In the genomic region with DNA sequence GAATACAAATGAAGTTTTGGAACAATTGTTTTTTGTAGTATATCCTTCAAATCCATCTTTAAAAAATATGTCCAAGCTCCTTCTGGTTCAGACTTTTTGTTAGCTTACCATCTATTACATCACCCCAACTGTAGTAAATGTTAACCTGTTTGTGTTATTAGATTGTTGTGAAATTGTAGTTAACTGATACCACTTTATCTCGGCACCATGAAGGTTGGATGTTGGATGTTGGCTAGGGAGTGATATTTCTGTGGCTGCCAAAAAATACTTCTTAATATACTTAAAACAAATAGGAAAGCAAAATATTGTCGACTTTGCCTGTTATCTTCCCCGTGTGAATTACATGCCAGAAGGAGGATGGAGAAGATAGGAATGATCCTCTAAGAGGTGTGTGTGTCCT, we compare ENCODE assay signal across 20 mouse cellular contexts.
DNase-seq lines count a peak whose midpoint lies in the region; ATAC-seq and TF ChIP-seq lines count a peak whose summit lies in the region.
"Had no signal": no experiment of that assay in that cellular context is flagged by ENCODE, and none has a peak within 500 bp of the region (broad histone marks: within the 10 kb centered on the region; RNA-seq: fewer than 3 reads in every experiment).

No protein-coding gene starts in this region.

- H3K9ac ChIP-seq in forebrain, embryonic 13.5 days = no peak overlapping the region
- H3K9ac ChIP-seq in forebrain, embryonic 11.5 days (ENCODE audit: low read length) = no peak overlapping the region
- no peak overlapping the region for H3K9ac ChIP-seq in hindbrain, embryonic 14.5 days
- H3K9ac ChIP-seq in hindbrain, embryonic 11.5 days (ENCODE audit: low read depth, low read length) = no peak overlapping the region
- no peak overlapping the region for H3K9ac ChIP-seq in midbrain, embryonic 13.5 days (replicated peaks)
- H3K9ac ChIP-seq in midbrain, embryonic 15.5 days = no peak overlapping the region
- H3K9ac ChIP-seq in forebrain, postnatal 0 days = no peak overlapping the region
- H3K9ac ChIP-seq: embryonic facial prominence, embryonic 12.5 days; heart, embryonic 13.5 days had no signal

- TF ChIP-seq CTCF in forebrain, postnatal 0 days (IDR thresholded peaks at IDR 0.05; ENCODE audit: low read depth) = no peak
- no peak for TF ChIP-seq CTCF in left cerebral cortex, adult 2 months (IDR thresholded peaks at IDR 0.05)

- no peaks in the 10 kb centered on the region for H3K36me3 ChIP-seq in forebrain, embryonic 13.5 days (ENCODE audit: poor library complexity, severe bottlenecking)
- no peaks in the 10 kb centered on the region for H3K36me3 ChIP-seq in forebrain, embryonic 11.5 days (ENCODE audit: control insufficient read depth, insufficient read depth, low read length)
- no peaks in the 10 kb centered on the region for H3K36me3 ChIP-seq in hindbrain, embryonic 14.5 days (replicated peaks; ENCODE audit: control insufficient read depth, insufficient read depth)
- no peaks in the 10 kb centered on the region for H3K36me3 ChIP-seq in hindbrain, embryonic 11.5 days (ENCODE audit: control insufficient read depth, insufficient read depth, low read length)
- H3K36me3 ChIP-seq in midbrain, embryonic 13.5 days = no peaks in the 10 kb centered on the region
- no peaks in the 10 kb centered on the region for H3K36me3 ChIP-seq in midbrain, embryonic 15.5 days (replicated peaks)
- no peaks in the 10 kb centered on the region for H3K36me3 ChIP-seq in forebrain, postnatal 0 days (ENCODE audit: insufficient read depth)
- H3K36me3 ChIP-seq: G1E had no signal

- H3K4me2 ChIP-seq in forebrain, embryonic 13.5 days = no peak overlapping the region
- H3K4me2 ChIP-seq in forebrain, embryonic 11.5 days (ENCODE audit: low read depth, low read length, severe bottlenecking) = no peak overlapping the region
- no peak overlapping the region for H3K4me2 ChIP-seq in hindbrain, embryonic 14.5 days (replicated peaks)
- no peak overlapping the region for H3K4me2 ChIP-seq in hindbrain, embryonic 11.5 days (replicated peaks; ENCODE audit: low read depth, low read length)
- no peak overlapping the region for H3K4me2 ChIP-seq in midbrain, embryonic 13.5 days (replicated peaks)
- no peak overlapping the region for H3K4me2 ChIP-seq in midbrain, embryonic 15.5 days
- H3K4me2 ChIP-seq in forebrain, postnatal 0 days (ENCODE audit: low read depth) = no peak overlapping the region
- H3K4me2 ChIP-seq: embryonic facial prominence, embryonic 12.5 days; heart, embryonic 13.5 days had no signal

- H3K27ac ChIP-seq in forebrain, embryonic 13.5 days = 0 out of 2 replicates have a peak overlapping the region, but pooled peaks have one; percentile 37
- H3K27ac ChIP-seq in forebrain, embryonic 11.5 days (ENCODE audit: low read depth, low read length) = no peak overlapping the region
- peak overlapping the region; percentile 77 for H3K27ac ChIP-seq in hindbrain, embryonic 14.5 days
- H3K27ac ChIP-seq in hindbrain, embryonic 11.5 days (ENCODE audit: low read depth, low read length) = no peak overlapping the region
- 0 out of 2 replicates have a peak overlapping the region, but pooled peaks have one; percentile 36 for H3K27ac ChIP-seq in midbrain, embryonic 13.5 days
- H3K27ac ChIP-seq in midbrain, embryonic 15.5 days = no peak overlapping the region
- peak overlapping the region; percentile 74 for H3K27ac ChIP-seq in forebrain, postnatal 0 days (ENCODE audit: low read depth, low read length)
- no peak overlapping the region; the same call in 1 of the 2 replicates for H3K27ac ChIP-seq in left cerebral cortex, adult 2 months
- H3K27ac ChIP-seq: embryonic facial prominence, embryonic 12.5 days; heart, embryonic 13.5 days had no signal

- H3K27me3 ChIP-seq in forebrain, embryonic 13.5 days = no peaks in the 10 kb centered on the region
- H3K27me3 ChIP-seq in forebrain, embryonic 11.5 days (ENCODE audit: control insufficient read depth, insufficient read depth, low read length) = no peaks in the 10 kb centered on the region
- no peaks in the 10 kb centered on the region for H3K27me3 ChIP-seq in hindbrain, embryonic 14.5 days (ENCODE audit: control insufficient read depth, insufficient read depth, low read length)
- no peaks in the 10 kb centered on the region for H3K27me3 ChIP-seq in hindbrain, embryonic 11.5 days (ENCODE audit: control insufficient read depth, insufficient read depth, low read length)
- H3K27me3 ChIP-seq in midbrain, embryonic 13.5 days = no peaks in the 10 kb centered on the region
- H3K27me3 ChIP-seq in midbrain, embryonic 15.5 days (replicated peaks) = no peaks in the 10 kb centered on the region
- H3K27me3 ChIP-seq in forebrain, postnatal 0 days (ENCODE audit: insufficient read depth, low read length) = no peaks in the 10 kb centered on the region
- H3K27me3 ChIP-seq: embryonic facial prominence, embryonic 12.5 days; heart, embryonic 13.5 days had no signal

- no peak for DNase-seq in forebrain, embryonic 11.5 days (ENCODE audit: low spot score)
- no peak for DNase-seq in hindbrain, embryonic 14.5 days (ENCODE audit: low spot score)
- DNase-seq in hindbrain, embryonic 11.5 days (ENCODE audit: low spot score) = no peak
- no peak for DNase-seq in forebrain, postnatal 0 days
- no peak for DNase-seq in left cerebral cortex, adult 2 months (ENCODE audit: extremely low spot score in 1 of 2, low spot score in 2 of 2)
- DNase-seq: adrenal gland, postnatal 14 days; B cell, adult 2 months; cerebellum, adult 11-12 months; cerebellum, adult 9-10 months; gastrocnemius, postnatal 36 days; heart, postnatal 4 days had no signal

- no peaks in the 10 kb centered on the region for H3K9me3 ChIP-seq in forebrain, embryonic 13.5 days (replicated peaks)
- H3K9me3 ChIP-seq in forebrain, embryonic 11.5 days (ENCODE audit: control insufficient read depth, low read length) = no peaks in the 10 kb centered on the region
- H3K9me3 ChIP-seq in hindbrain, embryonic 14.5 days (ENCODE audit: control insufficient read depth, low read length) = no peaks in the 10 kb centered on the region
- H3K9me3 ChIP-seq in hindbrain, embryonic 11.5 days (ENCODE audit: control insufficient read depth, low read length) = no peaks in the 10 kb centered on the region
- no peaks in the 10 kb centered on the region for H3K9me3 ChIP-seq in midbrain, embryonic 13.5 days
- no peaks in the 10 kb centered on the region for H3K9me3 ChIP-seq in midbrain, embryonic 15.5 days
- no peaks in the 10 kb centered on the region for H3K9me3 ChIP-seq in forebrain, postnatal 0 days (ENCODE audit: low read length)
- H3K9me3 ChIP-seq: embryonic facial prominence, embryonic 12.5 days; G1E; heart, embryonic 13.5 days had no signal

- H3K4me3 ChIP-seq in forebrain, embryonic 13.5 days = no peak overlapping the region
- no peak overlapping the region for H3K4me3 ChIP-seq in forebrain, embryonic 11.5 days (ENCODE audit: low read depth, low read length)
- H3K4me3 ChIP-seq in hindbrain, embryonic 14.5 days (replicated peaks; ENCODE audit: low read length) = no peak overlapping the region
- no peak overlapping the region for H3K4me3 ChIP-seq in hindbrain, embryonic 11.5 days (ENCODE audit: low read depth, low read length)
- H3K4me3 ChIP-seq in midbrain, embryonic 13.5 days (replicated peaks) = no peak overlapping the region
- no peak overlapping the region for H3K4me3 ChIP-seq in midbrain, embryonic 15.5 days
- no peak overlapping the region for H3K4me3 ChIP-seq in forebrain, postnatal 0 days (ENCODE audit: low read depth, low read length)
- H3K4me3 ChIP-seq in left cerebral cortex, adult 2 months = no peak overlapping the region
- H3K4me3 ChIP-seq: embryonic facial prominence, embryonic 12.5 days; heart, embryonic 13.5 days had no signal

- intact Hi-C loops in left cerebral cortex, adult 2 months (cut with DNase I) = no loop called here

- 86% methylated on average over 3 of the region's 3 CpGs for whole genome bisulfite sequencing in forebrain, embryonic 13.5 days
- 89% methylated on average over 3 of the region's 3 CpGs for WGBS in forebrain, embryonic 11.5 days
- 86% methylated on average over 3 of the region's 3 CpGs for WGBS in hindbrain, embryonic 14.5 days
- 89% methylated on average over 3 of the region's 3 CpGs for WGBS in hindbrain, embryonic 11.5 days
- 84% methylated on average over 3 of the region's 3 CpGs for WGBS in midbrain, embryonic 13.5 days
- 77% methylated on average over 3 of the region's 3 CpGs for WGBS in midbrain, embryonic 15.5 days
- 72% methylated on average over 3 of the region's 3 CpGs for WGBS in forebrain, postnatal 0 days

- ATAC-seq in forebrain, embryonic 13.5 days = no peak
- no peak for ATAC-seq in forebrain, embryonic 11.5 days (replicated peaks; ENCODE audit: low FRiP score)
- no peak for ATAC-seq in hindbrain, embryonic 14.5 days (ENCODE audit: low FRiP score)
- no peak for ATAC-seq in hindbrain, embryonic 11.5 days (ENCODE audit: low FRiP score)
- ATAC-seq in midbrain, embryonic 13.5 days = no peak
- no peak for ATAC-seq in midbrain, embryonic 15.5 days (replicated peaks)
- no peak for ATAC-seq in forebrain, postnatal 0 days
- ATAC-seq: CD4-positive, CD25-positive, alpha-beta regulatory T cell, adult 4 months; inflammation-experienced regulatory T-cells, adult 6 months; intestine, postnatal 0 days had no signal

- peaks cover 20% of the 10 kb centered on the region for H3K4me1 ChIP-seq in forebrain, embryonic 13.5 days
- no peaks in the 10 kb centered on the region for H3K4me1 ChIP-seq in forebrain, embryonic 11.5 days (replicated peaks; ENCODE audit: control insufficient read depth, insufficient read depth, low read length)
- peaks cover 15% of the 10 kb centered on the region; the same call in 1 of the 2 replicates for H3K4me1 ChIP-seq in hindbrain, embryonic 14.5 days (replicated peaks; ENCODE audit: control insufficient read depth, insufficient read depth, low read length)
- H3K4me1 ChIP-seq in hindbrain, embryonic 11.5 days (replicated peaks; ENCODE audit: control insufficient read depth, insufficient read depth, low read length) = no peaks in the 10 kb centered on the region
- H3K4me1 ChIP-seq in midbrain, embryonic 13.5 days (replicated peaks) = peaks cover 24% of the 10 kb centered on the region
- peaks cover 21% of the 10 kb centered on the region for H3K4me1 ChIP-seq in midbrain, embryonic 15.5 days
- H3K4me1 ChIP-seq in forebrain, postnatal 0 days (ENCODE audit: insufficient read depth) = peaks cover 15% of the 10 kb centered on the region; the same call in 1 of the 2 replicates
- H3K4me1 ChIP-seq: embryonic facial prominence, embryonic 12.5 days had no signal

Comparison
In these comparisons a context has a peak if more than half of its experiments do, and no peak if none do; other contexts are left out.
1. H3K27ac ChIP-seq: peak in forebrain, embryonic 13.5 days (single experiment), hindbrain, embryonic 14.5 days (single experiment), midbrain, embryonic 13.5 days (single experiment) and forebrain, postnatal 0 days (single experiment); none in forebrain, embryonic 11.5 days (single experiment), hindbrain, embryonic 11.5 days (single experiment), midbrain, embryonic 15.5 days (single experiment) and left cerebral cortex, adult 2 months (single experiment).